In the genomic region with DNA sequence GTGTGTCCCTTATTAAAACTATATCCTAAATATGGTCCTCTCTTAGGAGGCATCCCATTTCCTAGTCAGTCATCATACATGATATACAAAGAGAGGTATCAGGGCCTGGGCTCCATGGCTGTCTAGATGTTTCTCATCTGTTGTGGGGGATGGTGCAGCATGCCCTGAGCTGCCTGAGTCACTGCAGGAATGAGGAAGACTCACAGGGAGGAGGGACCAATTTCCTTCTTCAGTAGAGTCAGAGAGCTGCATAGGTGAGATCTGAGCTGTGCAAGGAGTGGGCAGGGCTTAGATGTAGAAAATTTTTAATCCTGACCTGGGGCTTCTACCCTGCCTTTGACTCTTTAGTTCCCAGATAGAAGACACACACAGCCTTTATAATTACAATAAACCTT, we compare ENCODE assay signal across 23 mouse cellular contexts.
DNase-seq lines count a peak whose midpoint lies in the region; ATAC-seq and TF ChIP-seq lines count a peak whose summit lies in the region.
"Had no signal": no experiment of that assay in that cellular context is flagged by ENCODE, and none has a peak within 500 bp of the region (broad histone marks: within the 10 kb centered on the region; RNA-seq: fewer than 3 reads in every experiment).

No protein-coding gene starts in this region.

- no peak overlapping the region for H3K4me2 ChIP-seq in lung, postnatal 0 days (replicated peaks; ENCODE audit: low read depth, low read length)
- H3K4me2 ChIP-seq in limb, embryonic 15.5 days: no peak overlapping the region
- H3K4me2 ChIP-seq in stomach, postnatal 0 days (replicated peaks; ENCODE audit: low read depth): no peak overlapping the region
- H3K4me2 ChIP-seq: hindbrain, embryonic 13.5 days; neural tube, embryonic 15.5 days had no signal

- no peak overlapping the region for H3K9ac ChIP-seq in lung, postnatal 0 days (replicated peaks; ENCODE audit: low read depth)
- no peak overlapping the region for H3K9ac ChIP-seq in limb, embryonic 15.5 days
- H3K9ac ChIP-seq in stomach, postnatal 0 days (ENCODE audit: low read length): no peak overlapping the region
- H3K9ac ChIP-seq: hindbrain, embryonic 13.5 days; neural tube, embryonic 15.5 days had no signal

- H3K4me1 ChIP-seq in heart, embryonic 10.5 days: no peaks in the 10 kb centered on the region
- H3K4me1 ChIP-seq in lung, postnatal 0 days (ENCODE audit: insufficient read depth, low read depth, low read length): no peaks in the 10 kb centered on the region
- H3K4me1 ChIP-seq in limb, embryonic 15.5 days: 0 out of 2 replicates have a peak, but pooled peaks cover 3% of the 10 kb centered on the region
- H3K4me1 ChIP-seq in stomach, postnatal 0 days (replicated peaks; ENCODE audit: control insufficient read depth, insufficient read depth): no peaks in the 10 kb centered on the region
- H3K4me1 ChIP-seq: forebrain, embryonic 10.5 days had no signal

- no peak for TF ChIP-seq CTCF in lung, postnatal 0 days (IDR thresholded peaks at IDR 0.05)
- no peak for TF ChIP-seq CTCF in stomach, postnatal 0 days (IDR thresholded peaks at IDR 0.05; ENCODE audit: low read depth)

- peak; percentile 9 for DNase-seq in heart, embryonic 10.5 days (ENCODE audit: low spot score)
- DNase-seq in heart, postnatal 14 days: no peak
- DNase-seq in lung, postnatal 0 days (ENCODE audit: low spot score): no peak
- DNase-seq in lung, postnatal 36 days: no peak
- peak; percentile 51 for DNase-seq in stomach, postnatal 0 days (ENCODE audit: low spot score)
- no peak for DNase-seq in T-cell, adult 2 months (ENCODE audit: low spot score)
- DNase-seq: adrenal gland, adult 2 months; cerebellum, adult 11 months; cerebellum, adult 9-11 months; gastrocnemius, postnatal 10 days; heart, adult 2 months; heart, postnatal 36 days; kidney, adult 2 months; kidney, postnatal 25 days; lung, postnatal 14 days had no signal

- H3K4me3 ChIP-seq in heart, embryonic 10.5 days: no peak overlapping the region
- H3K4me3 ChIP-seq in lung, postnatal 0 days (ENCODE audit: low read depth, low read length): no peak overlapping the region
- no peak overlapping the region for H3K4me3 ChIP-seq in limb, embryonic 15.5 days
- no peak overlapping the region for H3K4me3 ChIP-seq in stomach, postnatal 0 days (ENCODE audit: low read depth, low read length)
- H3K4me3 ChIP-seq: forebrain, embryonic 10.5 days; heart, adult 2 months; hindbrain, embryonic 13.5 days; left cerebral cortex, adult 2 months; neural tube, embryonic 15.5 days had no signal

- no peaks in the 10 kb centered on the region for H3K9me3 ChIP-seq in heart, embryonic 10.5 days
- no peaks in the 10 kb centered on the region for H3K9me3 ChIP-seq in lung, postnatal 0 days (ENCODE audit: low read length)
- H3K9me3 ChIP-seq in limb, embryonic 15.5 days: no peaks in the 10 kb centered on the region
- no peaks in the 10 kb centered on the region for H3K9me3 ChIP-seq in stomach, postnatal 0 days (ENCODE audit: control insufficient read depth, low read length)
- H3K9me3 ChIP-seq: forebrain, embryonic 10.5 days; hindbrain, embryonic 13.5 days; neural tube, embryonic 15.5 days had no signal

- H3K27ac ChIP-seq in heart, embryonic 10.5 days: no peak overlapping the region
- H3K27ac ChIP-seq in lung, postnatal 0 days (ENCODE audit: low read length): no peak overlapping the region
- no peak overlapping the region for H3K27ac ChIP-seq in limb, embryonic 15.5 days
- H3K27ac ChIP-seq in stomach, postnatal 0 days (replicated peaks): peak overlapping the region; percentile 80
- H3K27ac ChIP-seq: forebrain, embryonic 10.5 days; heart, adult 2 months; hindbrain, embryonic 13.5 days; left cerebral cortex, adult 2 months; neural tube, embryonic 15.5 days had no signal

- no peak for TF ChIP-seq EP300 in lung, postnatal 0 days (IDR thresholded peaks at IDR 0.05)
- TF ChIP-seq EP300 in stomach, postnatal 0 days (optimal IDR thresholded peaks at IDR 0.05): no peak

- 0 out of 2 replicates have a peak, but pooled peaks have one; percentile 25 for ATAC-seq in lung, postnatal 0 days
- 0 out of 2 replicates have a peak, but pooled peaks have one; percentile 65 for ATAC-seq in limb, embryonic 15.5 days (ENCODE audit: insufficient number of reproducible peaks, low FRiP score, low TSS enrichment, low read depth)
- peak; percentile 89 for ATAC-seq in stomach, postnatal 0 days (ENCODE audit: low FRiP score, low TSS enrichment)
- ATAC-seq: forebrain, embryonic 16.5 days; midbrain, embryonic 16.5 days; Patski had no signal

- H3K27me3 ChIP-seq in heart, embryonic 10.5 days (ENCODE audit: insufficient read depth, poor library complexity, severe bottlenecking): no peaks in the 10 kb centered on the region
- H3K27me3 ChIP-seq in lung, postnatal 0 days (replicated peaks; ENCODE audit: insufficient read depth, low read length): no peaks in the 10 kb centered on the region
- H3K27me3 ChIP-seq in limb, embryonic 15.5 days: no peaks in the 10 kb centered on the region
- no peaks in the 10 kb centered on the region for H3K27me3 ChIP-seq in stomach, postnatal 0 days (ENCODE audit: control insufficient read depth, insufficient read depth, low read length)
- H3K27me3 ChIP-seq: hindbrain, embryonic 13.5 days; neural tube, embryonic 15.5 days; Patski had no signal

- H3K36me3 ChIP-seq in heart, embryonic 10.5 days: no peaks in the 10 kb centered on the region
- no peaks in the 10 kb centered on the region for H3K36me3 ChIP-seq in lung, postnatal 0 days (ENCODE audit: insufficient read depth, low read length)
- no peaks in the 10 kb centered on the region for H3K36me3 ChIP-seq in limb, embryonic 15.5 days
- H3K36me3 ChIP-seq in stomach, postnatal 0 days (ENCODE audit: control insufficient read depth, insufficient read depth, low read length): no peaks in the 10 kb centered on the region
- H3K36me3 ChIP-seq: forebrain, embryonic 10.5 days; hindbrain, embryonic 13.5 days; neural tube, embryonic 15.5 days had no signal

- intact Hi-C loops in heart, postnatal 14 days (cut with DNase I): no loop called here

Comparison
In these comparisons a context has a peak if more than half of its experiments do, and no peak if none do; other contexts are left out.
1. DNase-seq: peak in heart, embryonic 10.5 days (single experiment) and stomach, postnatal 0 days (single experiment); none in heart, postnatal 14 days (0 of 2), lung, postnatal 0 days (single experiment), lung, postnatal 36 days (single experiment) and T-cell, adult 2 months (single experiment).
2. ATAC-seq: peak in every context shown above with its lines; median percentile 89 in stomach, postnatal 0 days; 65 in limb, embryonic 15.5 days; 25 in lung, postnatal 0 days.